Mouse (Mus musculus): Measurements from ENCODE around the gene Tmem38b. TPM values are rescaled to one million over a fixed set of nuclear protein-coding genes. Genes with fewer than 3 reads are reported as not detected.

The Tmem38b gene
- polyA plus RNA-seq, 1 experiment = 12.5 TPM

DNA sequence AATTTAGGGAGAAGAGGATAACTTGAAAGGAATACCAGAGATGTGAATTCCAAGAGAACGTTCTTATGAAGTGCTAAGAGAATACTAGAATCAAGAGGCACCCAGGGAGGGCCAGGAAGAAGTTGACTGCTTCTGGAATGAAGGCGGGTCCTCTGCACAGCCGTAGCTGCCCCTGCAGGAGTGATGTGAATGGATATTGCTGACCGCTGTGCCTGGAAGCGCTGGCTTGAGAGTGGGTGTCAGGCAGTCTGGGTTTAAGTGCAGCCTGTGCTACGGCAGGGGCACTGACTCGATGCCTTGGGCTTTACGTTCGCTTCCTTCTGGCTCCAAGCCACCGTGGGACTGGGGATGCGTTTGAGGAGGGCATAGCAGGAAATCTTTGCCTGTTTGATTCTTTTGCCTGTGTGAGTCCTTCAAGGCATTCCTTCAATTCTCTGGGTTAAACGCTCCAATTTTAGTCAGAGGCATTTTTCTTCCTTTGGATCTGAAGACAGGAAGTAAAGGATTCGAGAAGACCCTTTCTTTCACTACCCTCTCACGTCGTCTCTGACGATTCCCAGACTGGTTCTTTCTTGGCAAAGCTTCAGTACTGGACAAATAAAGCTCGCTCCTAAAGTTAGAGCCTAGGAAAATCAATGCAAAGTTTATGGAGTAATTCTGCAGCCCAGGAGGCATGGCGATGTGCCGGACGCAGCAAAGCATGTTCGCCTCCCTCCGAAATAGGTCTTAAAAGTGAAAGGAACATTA, 60.7 kb downstream of the Tmem38b start:
- DNase-seq = no peak
- H3K4me3 ChIP-seq (ENCODE audit: insufficient read depth, low read depth, low read length) = peak overlapping the region; percentile 26; the same call in 1 of the 2 replicates
- no peaks in the 10 kb centered on the region for H3K27me3 ChIP-seq (replicated peaks; ENCODE audit: control insufficient read depth, insufficient read depth, low read length)
- H3K4me1 ChIP-seq (ENCODE audit: control insufficient read depth, insufficient read depth, low read length) = no peaks in the 10 kb centered on the region
- 41% methylated on average over 22 of the region's 22 CpGs for WGBS
- H3K36me3 ChIP-seq (ENCODE audit: control insufficient read depth, insufficient read depth, low read length) = no peaks in the 10 kb centered on the region
- H3K27ac ChIP-seq (ENCODE audit: insufficient read depth, low read depth, low read length) = no peak overlapping the region
- TF ChIP-seq CTCF (conservative IDR thresholded peaks at IDR 0.05; ENCODE audit: insufficient read depth, insufficient read length, low read depth, low read length) = no peak
- TF ChIP-seq POLR2A (IDR thresholded peaks at IDR 0.05; ENCODE audit: low read depth, low read length) = no peak

DNA sequence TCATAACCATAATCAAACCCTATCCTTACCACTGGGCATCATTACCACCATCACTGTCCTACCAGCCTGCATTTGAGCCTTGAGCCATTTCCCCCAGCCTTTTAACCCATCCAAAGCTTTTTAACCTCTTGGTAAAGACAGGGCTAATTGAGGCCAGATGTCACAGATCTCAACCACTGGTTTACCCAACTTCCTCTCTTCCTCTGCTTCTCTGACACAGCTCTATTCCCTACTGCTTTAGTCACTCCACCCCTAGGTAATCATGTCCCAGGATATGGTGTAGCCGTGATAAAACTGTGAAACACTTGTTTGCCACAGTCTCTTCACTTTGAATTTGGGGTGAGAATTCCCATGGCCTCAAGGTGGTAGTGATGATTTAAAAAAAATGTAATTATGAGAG, 69.5 kb downstream of the Tmem38b start:
- Histone ChIP-seq H3K27ac (ENCODE audit: insufficient read depth, low read depth, low read length) (no peak overlapping the region), H3K36me3 (ENCODE audit: control insufficient read depth, insufficient read depth, low read length) (no peaks in the 10 kb centered on the region), H3K27me3 (replicated peaks; ENCODE audit: control insufficient read depth, insufficient read depth, low read length) (no peaks in the 10 kb centered on the region), H3K4me3 (ENCODE audit: insufficient read depth, low read depth, low read length) (no peak overlapping the region), H3K4me1 (ENCODE audit: control insufficient read depth, insufficient read depth, low read length) (no peaks in the 10 kb centered on the region)
- no peak for DNase-seq
- 85% methylated on average over 1 of the region's 1 CpGs for WGBS
- TF ChIP-seq POLR2A (IDR thresholded peaks at IDR 0.05; ENCODE audit: low read depth, low read length) = no peak
- TF ChIP-seq CTCF (conservative IDR thresholded peaks at IDR 0.05; ENCODE audit: insufficient read depth, insufficient read length, low read depth, low read length) = no peak

DNA sequence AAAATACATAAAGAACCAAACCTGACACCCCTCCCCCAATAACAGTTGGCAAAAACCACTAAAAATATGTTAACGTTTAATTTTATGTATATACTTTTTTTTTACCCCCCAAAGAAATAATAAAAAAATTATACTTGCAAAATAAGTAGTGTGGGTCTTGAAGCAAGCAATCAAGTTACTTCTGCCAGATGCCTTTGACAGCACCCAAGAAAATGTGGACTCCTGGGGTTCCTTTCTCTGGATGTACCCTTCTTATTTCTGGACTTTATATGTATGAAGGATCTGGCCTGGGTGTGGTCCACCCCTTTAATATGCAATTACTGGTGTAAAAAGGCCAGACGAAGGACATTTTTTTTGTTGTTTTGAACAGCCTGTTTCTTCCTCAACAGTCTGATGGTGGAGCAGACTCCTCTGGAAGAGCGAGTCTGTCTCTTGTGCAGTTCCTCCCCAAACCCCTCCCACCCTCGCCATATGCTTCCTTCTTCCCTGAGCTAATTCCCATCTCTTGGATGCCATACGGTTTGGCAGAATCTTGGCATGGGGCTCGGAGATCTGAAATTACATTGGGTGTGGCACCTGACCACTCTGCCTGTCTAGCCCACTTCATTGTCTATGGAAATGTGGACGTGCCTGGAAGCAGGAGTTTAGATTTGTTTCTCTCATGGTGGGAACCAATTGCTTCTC, 70.4 kb downstream of the Tmem38b start:
- H3K27me3 ChIP-seq (replicated peaks; ENCODE audit: control insufficient read depth, insufficient read depth, low read length) = no peaks in the 10 kb centered on the region
- 73% methylated on average over 7 of the region's 7 CpGs for WGBS
- no peak for DNase-seq
- H3K36me3 ChIP-seq (ENCODE audit: control insufficient read depth, insufficient read depth, low read length) = no peaks in the 10 kb centered on the region
- no peaks in the 10 kb centered on the region for H3K4me1 ChIP-seq (ENCODE audit: control insufficient read depth, insufficient read depth, low read length)
- TF ChIP-seq CTCF (conservative IDR thresholded peaks at IDR 0.05; ENCODE audit: insufficient read depth, insufficient read length, low read depth, low read length) = no peak
- TF ChIP-seq POLR2A (IDR thresholded peaks at IDR 0.05; ENCODE audit: low read depth, low read length) = no peak
- H3K4me3 ChIP-seq (ENCODE audit: insufficient read depth, low read depth, low read length) = no peak overlapping the region
- no peak overlapping the region for H3K27ac ChIP-seq (ENCODE audit: insufficient read depth, low read depth, low read length)

DNA sequence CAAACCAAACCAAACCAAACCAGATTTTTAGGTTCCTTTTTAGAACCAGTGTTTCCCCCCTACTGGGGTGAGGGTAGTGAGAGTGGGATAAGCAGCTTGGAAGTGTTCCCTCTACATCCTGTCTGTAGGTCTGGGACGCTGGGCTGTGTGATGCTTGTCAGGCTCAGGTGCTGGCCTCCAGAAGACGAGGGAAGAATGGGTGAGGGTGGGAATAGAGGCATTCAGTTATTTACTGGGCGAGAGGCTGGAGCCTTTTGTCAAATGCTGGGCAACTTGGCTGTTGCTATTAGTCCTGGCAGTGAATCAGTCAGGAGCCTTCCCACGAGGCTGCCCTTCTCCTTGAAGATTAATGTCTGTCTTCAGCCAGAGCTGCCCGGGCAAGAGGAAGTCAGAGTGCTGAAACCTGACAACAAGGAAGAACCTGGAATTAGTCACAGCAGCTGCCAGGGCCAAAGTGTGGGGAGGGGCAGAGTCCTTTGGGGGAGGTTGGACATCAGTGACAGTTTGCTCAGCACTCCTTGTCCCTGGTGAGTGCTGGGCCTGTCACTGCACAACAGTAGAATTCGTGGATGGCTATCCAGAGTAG, 74.6 kb downstream of the Tmem38b start:
- H3K36me3 ChIP-seq (ENCODE audit: control insufficient read depth, insufficient read depth, low read length) = no peaks in the 10 kb centered on the region
- peak; percentile 71 for DNase-seq
- no peak for TF ChIP-seq POLR2A (IDR thresholded peaks at IDR 0.05; ENCODE audit: low read depth, low read length)
- no peak for TF ChIP-seq CTCF (conservative IDR thresholded peaks at IDR 0.05; ENCODE audit: insufficient read depth, insufficient read length, low read depth, low read length)
- no peaks in the 10 kb centered on the region for H3K27me3 ChIP-seq (replicated peaks; ENCODE audit: control insufficient read depth, insufficient read depth, low read length)
- H3K4me1 ChIP-seq (ENCODE audit: control insufficient read depth, insufficient read depth, low read length) = no peaks in the 10 kb centered on the region
- no peak overlapping the region for H3K4me3 ChIP-seq (ENCODE audit: insufficient read depth, low read depth, low read length)
- 22% methylated on average over 6 of the region's 6 CpGs for WGBS
- no peak overlapping the region for H3K27ac ChIP-seq (ENCODE audit: insufficient read depth, low read depth, low read length)

DNA sequence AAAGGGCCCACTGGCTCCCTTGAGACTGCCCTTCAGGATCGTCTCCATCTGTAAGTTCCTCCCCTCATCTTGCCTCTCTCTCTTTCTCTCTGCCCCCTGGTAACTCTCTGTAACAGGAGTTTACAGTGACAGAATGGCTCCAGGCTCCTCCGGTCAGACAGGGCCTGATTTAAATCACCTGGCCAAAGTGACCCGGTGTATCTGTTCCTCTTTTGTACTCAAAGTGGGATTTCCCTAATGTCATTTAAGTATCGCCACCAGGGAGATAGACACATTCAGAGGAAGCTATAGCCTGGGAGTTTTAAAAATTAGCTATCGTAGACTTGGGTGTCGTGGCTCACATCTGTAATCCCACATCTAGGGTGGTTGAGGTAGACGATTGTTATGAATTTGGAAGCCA, 78.5 kb downstream of the Tmem38b start:
- WGBS = 85% methylated on average over 7 of the region's 7 CpGs
- H3K27ac ChIP-seq (ENCODE audit: insufficient read depth, low read depth, low read length) = no peak overlapping the region
- H3K27me3 ChIP-seq (replicated peaks; ENCODE audit: control insufficient read depth, insufficient read depth, low read length) = no peaks in the 10 kb centered on the region
- no peaks in the 10 kb centered on the region for H3K4me1 ChIP-seq (ENCODE audit: control insufficient read depth, insufficient read depth, low read length)
- H3K4me3 ChIP-seq (ENCODE audit: insufficient read depth, low read depth, low read length) = no peak overlapping the region
- no peaks in the 10 kb centered on the region for H3K36me3 ChIP-seq (ENCODE audit: control insufficient read depth, insufficient read depth, low read length)
- DNase-seq = no peak
- no peak for TF ChIP-seq POLR2A (IDR thresholded peaks at IDR 0.05; ENCODE audit: low read depth, low read length)
- no peak for TF ChIP-seq CTCF (conservative IDR thresholded peaks at IDR 0.05; ENCODE audit: insufficient read depth, insufficient read length, low read depth, low read length)

DNA sequence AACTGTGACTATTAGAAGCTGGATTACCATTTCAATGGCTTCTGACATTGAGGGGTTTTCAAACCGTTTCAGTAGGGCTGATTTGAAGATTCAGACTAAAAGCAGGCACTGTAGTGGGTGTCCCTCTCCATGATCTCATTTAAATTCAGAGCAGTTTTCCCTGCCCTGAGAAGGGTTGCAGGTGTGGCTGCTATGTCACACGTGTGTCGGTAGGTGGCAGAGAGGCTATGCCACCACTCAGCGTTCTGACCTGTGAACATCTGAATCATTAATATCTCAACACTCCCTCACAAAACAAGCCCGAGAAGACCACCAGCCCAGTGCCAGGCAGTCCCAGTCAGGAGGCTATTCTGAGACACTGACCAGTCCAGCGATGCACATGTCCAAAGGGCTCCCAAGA, 79.7 kb downstream of the Tmem38b start:
- H3K4me3 ChIP-seq (ENCODE audit: insufficient read depth, low read depth, low read length) = no peak overlapping the region
- peak; percentile 31 for DNase-seq
- H3K36me3 ChIP-seq (ENCODE audit: control insufficient read depth, insufficient read depth, low read length) = no peaks in the 10 kb centered on the region
- H3K27me3 ChIP-seq (replicated peaks; ENCODE audit: control insufficient read depth, insufficient read depth, low read length) = no peaks in the 10 kb centered on the region
- TF ChIP-seq CTCF (conservative IDR thresholded peaks at IDR 0.05; ENCODE audit: insufficient read depth, insufficient read length, low read depth, low read length) (peak; percentile 65), POLR2A (IDR thresholded peaks at IDR 0.05; ENCODE audit: low read depth, low read length) (no peak)
- WGBS = 43% methylated on average over 6 of the region's 6 CpGs
- no peak overlapping the region for H3K27ac ChIP-seq (ENCODE audit: insufficient read depth, low read depth, low read length)
- H3K4me1 ChIP-seq (ENCODE audit: control insufficient read depth, insufficient read depth, low read length) = no peaks in the 10 kb centered on the region

DNA sequence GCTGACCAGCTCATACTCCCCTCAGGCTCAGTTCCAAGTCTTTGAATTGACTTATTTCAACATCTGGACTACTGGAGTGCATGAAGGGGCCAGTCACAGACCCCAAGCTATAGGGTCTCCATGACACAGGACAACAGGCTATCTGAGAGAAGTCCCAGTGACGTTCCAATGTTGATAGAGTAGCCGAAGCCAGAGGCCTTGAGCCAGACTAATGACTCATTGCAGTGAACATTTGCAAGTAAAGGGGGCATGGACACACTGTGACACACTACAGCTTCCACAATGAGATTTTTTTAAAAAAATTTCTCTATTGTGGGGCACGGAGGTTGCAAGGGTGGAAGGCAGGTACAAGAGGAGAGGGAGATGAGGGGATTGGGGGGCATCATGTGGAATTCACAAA, 81.2 kb downstream of the Tmem38b start:
- H3K4me3 ChIP-seq (ENCODE audit: insufficient read depth, low read depth, low read length) = no peak overlapping the region
- WGBS = 89% methylated on average over 3 of the region's 3 CpGs
- no peaks in the 10 kb centered on the region for H3K36me3 ChIP-seq (ENCODE audit: control insufficient read depth, insufficient read depth, low read length)
- H3K27me3 ChIP-seq (replicated peaks; ENCODE audit: control insufficient read depth, insufficient read depth, low read length) = no peaks in the 10 kb centered on the region
- DNase-seq = no peak
- H3K27ac ChIP-seq (ENCODE audit: insufficient read depth, low read depth, low read length) = no peak overlapping the region
- TF ChIP-seq POLR2A (IDR thresholded peaks at IDR 0.05; ENCODE audit: low read depth, low read length) (no peak), CTCF (conservative IDR thresholded peaks at IDR 0.05; ENCODE audit: insufficient read depth, insufficient read length, low read depth, low read length) (no peak)
- H3K4me1 ChIP-seq (ENCODE audit: control insufficient read depth, insufficient read depth, low read length) = no peaks in the 10 kb centered on the region

Other genes starting within 250 kb of the Tmem38b start
- 0.53 and 0.55 TPM in 2 replicates for gene Fsd1l, start 194.6 kb upstream of the Tmem38b start, polyA plus RNA-seq (2012; rRNA removed)
- 6.5 and 7.0 TPM in 2 replicates for gene Fktn, start 112.0 kb upstream of the Tmem38b start, polyA plus RNA-seq (2012; rRNA removed)
- 0.31 and 0.47 TPM in 2 replicates for gene Tal2, start 46.3 kb upstream of the Tmem38b start, polyA plus RNA-seq (2012; rRNA removed)

Data from kidney, adult 2 months (tissue).